Mouse (Mus musculus): Measurements from ENCODE around the gene Bik. TPM values are rescaled to one million over a fixed set of nuclear protein-coding genes. Genes with fewer than 3 reads are reported as not detected.

Gene Bik
- 14.3 and 15.9 TPM in 2 replicates for polyA plus RNA-seq (2012; rRNA removed)

GRCm38 (mm10) chr15:83526424-83527091 lies at the start of gene Bik:
TSS of gene Bik (plus strand) at chr15:83526862.

GRCm38 (mm10) chr15:83510805-83511405 lies 15.8 kb upstream of the Bik start, which contains the start of gene Ttll1:
TSS of gene Ttll1 (minus strand) at chr15:83510893.

GRCm38 (mm10) chr15:83563327-83563856 lies 36.7 kb downstream of the Bik start, which contains the start of the genes Tspo and Mcat:
TSS of gene Tspo (plus strand) at chr15:83563592.
TSS of gene Mcat (minus strand) at chr15:83563787.

Other genes starting within 250 kb of the Bik start
- gene Arfgap3, start 176.6 kb upstream of the Bik start, polyA plus RNA-seq (2012; rRNA removed): 30.0 and 38.4 TPM in 2 replicates
- 39.3 and 50.0 TPM in 2 replicates for gene Pacsin2, start 62.3 kb upstream of the Bik start, polyA plus RNA-seq (2012; rRNA removed)
- 11.6 and 15.5 TPM in 2 replicates for gene Ttll1, start 16.0 kb upstream of the Bik start, polyA plus RNA-seq (2012; rRNA removed)
- 411 and 432 TPM in 2 replicates for gene Tspo, start 36.7 kb downstream of the Bik start, polyA plus RNA-seq (2012; rRNA removed)
- gene Mcat, start 36.9 kb downstream of the Bik start, polyA plus RNA-seq (2012; rRNA removed): 44.7 and 74.2 TPM in 2 replicates
- gene Ttll12, start 68.3 kb downstream of the Bik start, polyA plus RNA-seq (2012; rRNA removed): 53.4 and 54.2 TPM in 2 replicates
- gene Scube1, start 198.2 kb downstream of the Bik start, polyA plus RNA-seq (2012; rRNA removed): 27.4 and 29.4 TPM in 2 replicates

Measured in ovary, adult 2 months (tissue).